Mouse (Mus musculus): ENCODE results near the gene Sipa1. TPM values are rescaled to one million over a fixed set of nuclear protein-coding genes. Genes with fewer than 3 reads are reported as not detected.

Sipa1 gene
- polyA plus RNA-seq, 1 experiment, result 417 TPM

GRCm38 (mm10) chr19:5609171-5609546 lies 54.3 kb downstream of the Sipa1 start:
- peaks cover 21% of the 10 kb centered on the region for H3K36me3 ChIP-seq (ENCODE audit: control insufficient read depth, insufficient read depth, low read length)
- peak overlapping the region; percentile 15 for H3K27ac ChIP-seq (ENCODE audit: insufficient read depth, low read length)
- 59% methylated on average over 10 of the region's 10 CpGs for WGBS
- peak overlapping the region; percentile 83 for H3K4me3 ChIP-seq (ENCODE audit: extremely low read depth, insufficient read depth, insufficient read length)
- no peaks in the 10 kb centered on the region for H3K27me3 ChIP-seq (ENCODE audit: control insufficient read depth, insufficient read depth, low read length)
- no peak for DNase-seq (ENCODE audit: low read depth in 1 of 2, low spot score in 2 of 2)
- peaks cover 4% of the 10 kb centered on the region for H3K4me1 ChIP-seq (ENCODE audit: control insufficient read depth, insufficient read depth, insufficient read length)
- TF ChIP-seq CTCF (IDR thresholded peaks at IDR 0.05; ENCODE audit: extremely low read depth, insufficient read depth, insufficient read length, insufficient replicate concordance), result no peak
- TF ChIP-seq POLR2A (IDR thresholded peaks at IDR 0.05; ENCODE audit: low read depth, low read length), result no peak

GRCm38 (mm10) chr19:5608707-5609106 lies 54.8 kb downstream of the Sipa1 start:
- Histone ChIP-seq H3K36me3 (ENCODE audit: control insufficient read depth, insufficient read depth, low read length) (peaks cover 23% of the 10 kb centered on the region), H3K27ac (ENCODE audit: insufficient read depth, low read length) (no peak overlapping the region), H3K4me1 (ENCODE audit: control insufficient read depth, insufficient read depth, insufficient read length) (peaks cover 4% of the 10 kb centered on the region), H3K4me3 (ENCODE audit: extremely low read depth, insufficient read depth, insufficient read length) (no peak overlapping the region), H3K27me3 (ENCODE audit: control insufficient read depth, insufficient read depth, low read length) (no peaks in the 10 kb centered on the region)
- no peak for TF ChIP-seq CTCF (IDR thresholded peaks at IDR 0.05; ENCODE audit: extremely low read depth, insufficient read depth, insufficient read length, insufficient replicate concordance)
- TF ChIP-seq POLR2A (IDR thresholded peaks at IDR 0.05; ENCODE audit: low read depth, low read length), result no peak
- DNase-seq (ENCODE audit: low read depth in 1 of 2, low spot score in 2 of 2), result no peak
- 96% methylated on average over 13 of the region's 13 CpGs for WGBS

- TF ChIP-seq CTCF (IDR thresholded peaks at IDR 0.05; ENCODE audit: extremely low read depth, insufficient read depth, insufficient read length, insufficient replicate concordance) (no peak), POLR2A (IDR thresholded peaks at IDR 0.05; ENCODE audit: low read depth, low read length) (no peak)
- no peak for DNase-seq (ENCODE audit: low read depth in 1 of 2, low spot score in 2 of 2)
- Histone ChIP-seq H3K27ac (ENCODE audit: insufficient read depth, low read length) (no peak overlapping the region), H3K36me3 (ENCODE audit: control insufficient read depth, insufficient read depth, low read length) (peaks cover 27% of the 10 kb centered on the region), H3K4me1 (ENCODE audit: control insufficient read depth, insufficient read depth, insufficient read length) (peaks cover 5% of the 10 kb centered on the region), H3K27me3 (ENCODE audit: control insufficient read depth, insufficient read depth, low read length) (no peaks in the 10 kb centered on the region), H3K4me3 (ENCODE audit: extremely low read depth, insufficient read depth, insufficient read length) (no peak overlapping the region)
- WGBS, result 96% methylated on average over 26 of the region's 26 CpGs
Observed at GRCm38 (mm10) chr19:5607705-5608410, 55.6 kb downstream of the Sipa1 start.

GRCm38 (mm10) chr19:5606196-5606595 lies 57.3 kb downstream of the Sipa1 start:
- no peak overlapping the region for H3K27ac ChIP-seq (ENCODE audit: insufficient read depth, low read length)
- TF ChIP-seq CTCF (IDR thresholded peaks at IDR 0.05; ENCODE audit: extremely low read depth, insufficient read depth, insufficient read length, insufficient replicate concordance) (no peak), POLR2A (IDR thresholded peaks at IDR 0.05; ENCODE audit: low read depth, low read length) (no peak)
- H3K4me1 ChIP-seq (ENCODE audit: control insufficient read depth, insufficient read depth, insufficient read length), result peaks cover 10% of the 10 kb centered on the region
- 88% methylated on average over 8 of the region's 8 CpGs for WGBS
- DNase-seq (ENCODE audit: low read depth in 1 of 2, low spot score in 2 of 2), result no peak
- no peak overlapping the region for H3K4me3 ChIP-seq (ENCODE audit: extremely low read depth, insufficient read depth, insufficient read length)
- H3K27me3 ChIP-seq (ENCODE audit: control insufficient read depth, insufficient read depth, low read length), result no peaks in the 10 kb centered on the region
- peaks cover 27% of the 10 kb centered on the region for H3K36me3 ChIP-seq (ENCODE audit: control insufficient read depth, insufficient read depth, low read length)

GRCm38 (mm10) chr19:5605126-5605525 lies 58.4 kb downstream of the Sipa1 start:
- TF ChIP-seq POLR2A (IDR thresholded peaks at IDR 0.05; ENCODE audit: low read depth, low read length), result no peak
- TF ChIP-seq CTCF (IDR thresholded peaks at IDR 0.05; ENCODE audit: extremely low read depth, insufficient read depth, insufficient read length, insufficient replicate concordance), result no peak
- Histone ChIP-seq H3K27ac (ENCODE audit: insufficient read depth, low read length) (no peak overlapping the region), H3K4me1 (ENCODE audit: control insufficient read depth, insufficient read depth, insufficient read length) (peaks cover 8% of the 10 kb centered on the region), H3K36me3 (ENCODE audit: control insufficient read depth, insufficient read depth, low read length) (peaks cover 27% of the 10 kb centered on the region), H3K27me3 (ENCODE audit: control insufficient read depth, insufficient read depth, low read length) (no peaks in the 10 kb centered on the region), H3K4me3 (ENCODE audit: extremely low read depth, insufficient read depth, insufficient read length) (no peak overlapping the region)
- 94% methylated on average over 7 of the region's 7 CpGs for WGBS
- DNase-seq (ENCODE audit: low read depth in 1 of 2, low spot score in 2 of 2), result no peak

- TF ChIP-seq CTCF (IDR thresholded peaks at IDR 0.05; ENCODE audit: extremely low read depth, insufficient read depth, insufficient read length, insufficient replicate concordance) (no peak), POLR2A (IDR thresholded peaks at IDR 0.05; ENCODE audit: low read depth, low read length) (no peak)
- Histone ChIP-seq H3K36me3 (ENCODE audit: control insufficient read depth, insufficient read depth, low read length) (peaks cover 27% of the 10 kb centered on the region), H3K27me3 (ENCODE audit: control insufficient read depth, insufficient read depth, low read length) (no peaks in the 10 kb centered on the region), H3K27ac (ENCODE audit: insufficient read depth, low read length) (no peak overlapping the region), H3K4me1 (ENCODE audit: control insufficient read depth, insufficient read depth, insufficient read length) (peaks cover 7% of the 10 kb centered on the region), H3K4me3 (ENCODE audit: extremely low read depth, insufficient read depth, insufficient read length) (no peak overlapping the region)
- WGBS, result 89% methylated on average over 7 of the region's 7 CpGs
- no peak for DNase-seq (ENCODE audit: low read depth in 1 of 2, low spot score in 2 of 2)
Observed at GRCm38 (mm10) chr19:5603664-5604063, 59.8 kb downstream of the Sipa1 start.
